Mouse (Mus musculus): ENCODE measurements at regions not wholly inside any gene's neighbourhood (a gene's known extent, or its start where the extent isn't known, plus 50 kb on each side); places are given as distances from the start of the nearest gene placed in this dataset.

- Histone ChIP-seq H3K9me3 (replicated peaks) (peaks cover 26% of the 10 kb centered on the region), H3K4me1 (ENCODE audit: insufficient read depth, low read depth, low read length) (no peaks in the 10 kb centered on the region), H3K4me3 (ENCODE audit: low read depth, low read length) (no peak overlapping the region), H3K27me3 (ENCODE audit: insufficient read depth, low read length) (no peaks in the 10 kb centered on the region), H3K36me3 (replicated peaks) (no peaks in the 10 kb centered on the region)
- TF ChIP-seq CTCF (IDR thresholded peaks at IDR 0.05; ENCODE audit: low read depth, low read length) (no peak), TAL1 (conservative IDR thresholded peaks at IDR 0.05; ENCODE audit: low read depth, low read length) (no peak), GATA2 (IDR thresholded peaks at IDR 0.05; ENCODE audit: borderline replicate concordance, low read depth, low read length) (no peak), GATA1 (IDR thresholded peaks at IDR 0.05; ENCODE audit: borderline replicate concordance, low read length) (no peak), POLR2AphosphoS5 (IDR thresholded peaks at IDR 0.05; ENCODE audit: insufficient replicate concordance, low read depth, low read length) (no peak)
- no peak for DNase-seq (ENCODE audit: low spot score)
- no peak for ATAC-seq (ENCODE audit: extremely low read depth, insufficient number of reproducible peaks, low FRiP score, poor library complexity, severe bottlenecking)
Observed at GRCm38 (mm10) chr6:126242299-126242698, 75.6 kb upstream of the Ntf3 start.

GRCm38 (mm10) chr6:126240256-126240655 lies 73.5 kb upstream of the Ntf3 start:
- Histone ChIP-seq H3K4me1 (ENCODE audit: insufficient read depth, low read depth, low read length) (no peaks in the 10 kb centered on the region), H3K4me3 (ENCODE audit: low read depth, low read length) (no peak overlapping the region), H3K9me3 (replicated peaks) (peaks cover 24% of the 10 kb centered on the region), H3K36me3 (replicated peaks) (no peaks in the 10 kb centered on the region), H3K27me3 (ENCODE audit: insufficient read depth, low read length) (no peaks in the 10 kb centered on the region)
- TF ChIP-seq CTCF (IDR thresholded peaks at IDR 0.05; ENCODE audit: low read depth, low read length), result no peak
- TF ChIP-seq POLR2AphosphoS5 (IDR thresholded peaks at IDR 0.05; ENCODE audit: insufficient replicate concordance, low read depth, low read length), result no peak
- no peak for TF ChIP-seq GATA2 (IDR thresholded peaks at IDR 0.05; ENCODE audit: borderline replicate concordance, low read depth, low read length)
- no peak for TF ChIP-seq GATA1 (IDR thresholded peaks at IDR 0.05; ENCODE audit: borderline replicate concordance, low read length)
- no peak for TF ChIP-seq TAL1 (conservative IDR thresholded peaks at IDR 0.05; ENCODE audit: low read depth, low read length)
- ATAC-seq (ENCODE audit: extremely low read depth, insufficient number of reproducible peaks, low FRiP score, poor library complexity, severe bottlenecking) (no peak), DNase-seq (ENCODE audit: low spot score) (no peak)
